Mouse (Mus musculus) stomach, embryonic 14.5 days (tissue): Measurements from ENCODE around the gene 4921539E11Rik. TPM values are rescaled to one million over a fixed set of nuclear protein-coding genes. Genes with fewer than 3 reads are reported as not detected.

Experiments
- ATAC-seq: fragments of 200-750 bp; cut with Nextera tagmentation; 2 replicates; pipeline ENCODE4 v1.8.0; 2017; ENCODE audit warnings: low read depth, moderate TSS enrichment; ENCODE audit not compliant: insufficient number of reproducible peaks, insufficient read depth, low FRiP score
- H3K27ac ChIP-seq: fragments of 300-500 bp; sonication (generic); 2 replicates; pipeline ENCODE4 v1.5.1; 2014; ENCODE audit warnings: mild to moderate bottlenecking, low read length, moderate library complexity, mixed read lengths
- H3K27me3 ChIP-seq: fragments of 300-500 bp; sonication (generic); 2 replicates; pipeline ENCODE4 v1.6.1; 2014; ENCODE audit warnings: low read length, control low read depth, mixed read lengths; ENCODE audit not compliant: control insufficient read depth, insufficient read depth
- H3K36me3 ChIP-seq: fragments of 300-500 bp; sonication (generic); 2 replicates; pipeline ENCODE4 v1.6.1; 2014; ENCODE audit warnings: mild to moderate bottlenecking, control low read depth, low read length, moderate library complexity, mixed read lengths; ENCODE audit not compliant: control insufficient read depth, insufficient read depth
- H3K4me1 ChIP-seq: fragments of 300-500 bp; sonication (generic); 2 replicates; pipeline ENCODE4 v1.6.1; 2014; ENCODE audit warnings: low read length, control low read depth, mixed read lengths; ENCODE audit not compliant: control insufficient read depth, insufficient read depth
- H3K4me2 ChIP-seq: fragments of 300-500 bp; sonication (generic); replicated peaks from 2 replicates; pipeline ENCODE4 v1.6.1; 2014; ENCODE audit warnings: low read depth, low read length, control low read depth
- H3K4me3 ChIP-seq: fragments of 300-500 bp; sonication (generic); 2 replicates; pipeline ENCODE4 v1.5.1; 2014; ENCODE audit warnings: low read depth, low read length, control low read depth
- H3K9ac ChIP-seq: fragments of 300-500 bp; sonication (generic); replicated peaks from 2 replicates; pipeline ENCODE4 v1.6.1; 2014; ENCODE audit warnings: low read depth, mild to moderate bottlenecking, control low read depth, low read length, moderate library complexity, mixed read lengths
- H3K9me3 ChIP-seq: fragments of 300-500 bp; sonication (generic); 2 replicates; pipeline ENCODE4 v1.6.1; 2016; ENCODE audit warnings: low read depth, low read length, control low read depth; ENCODE audit not compliant: control insufficient read depth
- WGBS: fragments of 180-500 bp; shearing (Covaris S2); extraction: QIAGEN DNeasy Blood & Tissue Kit; methylation state at CpG from one replicate; pipeline ENCODE4 v1.1.7; 2014; 5-methylcytosine and 5-hydroxymethylcytosine counted together
- polyA plus RNA-seq: library from polyadenylated mRNA; unstranded; fragments of >200 nt; fragmentation: Nextera tagmentation; extraction: Ambion mirVana; gene quantifications from 2 replicates; pipeline ENCODE4 v1.2.1, GENCODE M21; 2014

Gene 4921539E11Rik
- polyA plus RNA-seq, 1 experiment from 2014 or later = not detected

- H3K27ac ChIP-seq = no peak overlapping the region
- 55% methylated on average over 4 of the region's 4 CpGs for WGBS
- H3K9me3 ChIP-seq = no peaks in the 10 kb centered on the region
- ATAC-seq = no peak
- no peaks in the 10 kb centered on the region for H3K27me3 ChIP-seq
- H3K36me3 ChIP-seq = peaks cover 9% of the 10 kb centered on the region
- no peaks in the 10 kb centered on the region for H3K4me1 ChIP-seq
- no peak overlapping the region for H3K4me3 ChIP-seq
- no peak overlapping the region for H3K4me2 ChIP-seq
- no peak overlapping the region for H3K9ac ChIP-seq
Measured at GRCm38 (mm10) chr4:103199086-103199485, 91.6 kb downstream of the 4921539E11Rik start.

DNA sequence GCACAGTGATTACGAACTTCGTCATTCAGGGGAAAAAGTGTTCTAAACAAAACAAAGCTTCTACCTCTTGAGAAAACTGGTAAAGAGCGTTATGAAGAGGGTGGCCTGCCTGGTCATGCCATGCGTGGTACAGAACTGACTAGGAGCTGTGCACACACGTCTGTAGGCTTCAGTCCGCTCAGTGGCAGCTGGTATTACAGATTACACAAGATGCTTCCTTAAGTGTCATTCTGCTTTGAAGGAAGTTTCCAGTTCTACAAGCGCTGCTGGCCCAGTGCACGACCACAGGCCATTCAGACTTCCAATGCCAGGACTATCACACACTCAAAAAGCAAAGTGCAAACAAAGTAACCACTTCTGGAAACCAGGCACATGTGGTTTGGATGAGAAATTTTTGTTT is 93.3 kb downstream of the 4921539E11Rik start:
- ATAC-seq = no peak
- peaks cover 9% of the 10 kb centered on the region; the same call in 1 of the 2 replicates for H3K36me3 ChIP-seq
- no peaks in the 10 kb centered on the region for H3K9me3 ChIP-seq
- H3K27me3 ChIP-seq = no peaks in the 10 kb centered on the region
- H3K4me1 ChIP-seq = no peaks in the 10 kb centered on the region
- H3K4me3 ChIP-seq = no peak overlapping the region
- no peak overlapping the region for H3K27ac ChIP-seq
- H3K9ac ChIP-seq = no peak overlapping the region
- no peak overlapping the region for H3K4me2 ChIP-seq
- 84% methylated on average over 8 of the region's 8 CpGs for WGBS

DNA sequence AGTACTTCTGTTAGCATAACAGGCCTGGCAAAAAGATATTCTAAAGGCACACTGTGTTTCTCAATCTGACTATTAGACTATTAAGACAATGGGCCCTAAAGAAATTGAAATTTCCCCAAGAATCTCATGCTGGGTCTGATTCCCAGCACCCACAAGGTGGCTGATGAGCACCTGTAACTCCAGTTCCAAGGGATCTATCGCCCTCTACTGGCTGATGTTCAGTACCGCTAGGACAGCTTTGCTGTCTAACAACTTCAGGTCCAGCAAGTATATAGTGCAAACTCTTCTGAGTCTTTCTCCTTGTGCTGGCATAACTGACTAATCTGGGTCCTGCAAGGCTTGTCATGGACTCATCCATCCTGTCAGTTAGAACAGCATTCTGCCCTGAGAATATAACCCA is 98.2 kb downstream of the 4921539E11Rik start:
- Histone ChIP-seq H3K4me3 (no peak overlapping the region), H3K4me2 (no peak overlapping the region), H3K27me3 (no peaks in the 10 kb centered on the region), H3K4me1 (no peaks in the 10 kb centered on the region), H3K36me3 (peaks cover 11% of the 10 kb centered on the region), H3K9ac (no peak overlapping the region), H3K9me3 (no peaks in the 10 kb centered on the region), H3K27ac (no peak overlapping the region)
- WGBS = 88% methylated on average over 2 of the region's 2 CpGs
- ATAC-seq = no peak

DNA sequence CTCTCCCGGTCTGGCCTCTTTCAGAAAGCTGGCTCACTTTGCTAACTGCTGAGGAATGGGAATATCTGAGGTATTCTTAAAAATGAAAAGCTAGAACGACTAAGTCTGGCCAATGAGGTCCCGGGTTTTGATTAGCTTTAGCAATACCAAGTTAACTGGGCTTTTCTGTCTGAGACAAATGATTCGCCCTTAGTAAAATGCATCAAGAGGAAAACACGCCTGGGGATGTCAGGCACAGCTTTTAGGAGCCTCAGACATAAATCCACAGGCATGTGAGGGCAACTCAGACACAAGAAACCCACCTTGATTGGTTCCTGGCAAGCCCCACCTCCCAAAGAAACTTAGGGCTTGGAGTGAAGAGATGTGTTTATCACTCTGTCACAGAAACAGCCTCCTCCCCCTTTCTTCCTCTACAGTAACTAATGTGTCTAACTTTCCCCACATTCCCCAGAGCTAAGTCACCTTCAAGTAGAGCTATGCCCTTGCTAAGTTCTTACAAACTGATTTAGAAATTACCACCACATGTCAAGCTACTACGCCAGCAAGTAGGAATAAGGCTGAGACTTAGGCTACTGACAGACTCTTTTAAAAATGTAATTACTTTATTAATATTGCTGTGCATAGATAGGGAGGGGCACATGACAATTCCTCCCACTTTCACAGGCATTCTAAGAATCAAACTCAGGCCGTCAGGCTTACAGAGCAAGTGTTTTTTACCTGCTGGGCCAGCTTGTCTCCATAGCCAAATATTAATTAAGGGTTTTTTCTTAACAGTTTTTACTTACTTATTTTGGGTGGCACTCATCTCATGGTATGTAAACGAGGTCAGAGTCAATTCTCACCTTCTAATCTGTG is 101.7 kb downstream of the 4921539E11Rik start:
- 67% methylated on average over 8 of the region's 8 CpGs for WGBS
- no peaks in the 10 kb centered on the region for H3K27me3 ChIP-seq
- no peaks in the 10 kb centered on the region for H3K4me1 ChIP-seq
- peaks cover 10% of the 10 kb centered on the region for H3K36me3 ChIP-seq
- H3K4me2 ChIP-seq = no peak overlapping the region
- no peak overlapping the region for H3K4me3 ChIP-seq
- ATAC-seq = no peak
- no peaks in the 10 kb centered on the region for H3K9me3 ChIP-seq
- H3K27ac ChIP-seq = no peak overlapping the region
- no peak overlapping the region for H3K9ac ChIP-seq

Other genes starting within 250 kb of the 4921539E11Rik start
- gene Mier1, start 176.5 kb downstream of the 4921539E11Rik start, polyA plus RNA-seq = 50.8 and 62.1 TPM in 2 replicates
- gene Wdr78, start 176.3 kb downstream of the 4921539E11Rik start, polyA plus RNA-seq = 2.8 and 3.0 TPM in 2 replicates
- 10.1 and 10.6 TPM in 2 replicates for gene Slc35d1, start 75.7 kb downstream of the 4921539E11Rik start, polyA plus RNA-seq
- 18.7 and 19.8 TPM in 2 replicates for gene Oma1, start 22.9 kb upstream of the 4921539E11Rik start, polyA plus RNA-seq